Mouse (Mus musculus) cerebellum, adult 2 months (tissue): ENCODE data around the gene Foxp1. TPM values are rescaled to one million over a fixed set of nuclear protein-coding genes. Genes with fewer than 3 reads are reported as not detected.

Experiments
- DNase-seq, 2 experiments: peaks; one replicate each; pipeline ENCODE4 v3.0.0; 2021
- H3K27ac ChIP-seq: fragments of 200-500 bp; 2 replicates; pipeline ENCODE4 v1.5.1; 2012; ENCODE audit warnings: low read length, control low read depth, inconsistent platforms; ENCODE audit not compliant: insufficient read depth
- H3K27me3 ChIP-seq: fragments of 200-500 bp; 2 replicates; pipeline ENCODE4 v1.6.1; 2012; ENCODE audit warnings: inconsistent platforms, mild to moderate bottlenecking, low read length, moderate library complexity; ENCODE audit not compliant: control insufficient read depth, insufficient read depth
- H3K4me1 ChIP-seq: fragments of 200-500 bp; 2 replicates; pipeline ENCODE4 v1.6.1; 2011; ENCODE audit warnings: low read length; ENCODE audit not compliant: control insufficient read depth, insufficient read depth
- H3K4me3 ChIP-seq: fragments of 200-500 bp; replicated peaks from 2 replicates; pipeline ENCODE3; 2011; ENCODE audit warnings: mild to moderate bottlenecking, low read depth, low read length, control low read depth; ENCODE audit not compliant: insufficient read depth
- CTCF ChIP-seq: fragments of 200-500 bp; IDR thresholded peaks from 2 replicates; pipeline ENCODE4 v1.5.1; 2011; ENCODE audit warnings: low read depth, mild to moderate bottlenecking, control low read depth, low read length, moderate library complexity, borderline replicate concordance; ENCODE audit not compliant: insufficient read depth
- POLR2A ChIP-seq: fragments of 200-500 bp; IDR thresholded peaks from 2 replicates; pipeline ENCODE4 v1.6.1; 2011; ENCODE audit warnings: low read length, control low read depth, borderline replicate concordance; ENCODE audit not compliant: insufficient read depth
- WGBS: fragments of 180-500 bp; shearing (Covaris S2); methylation state at CpG from one replicate; pipeline ENCODE4 v1.1.7; 2018; 5-methylcytosine and 5-hydroxymethylcytosine counted together
- polyA plus RNA-seq: library from polyadenylated mRNA; depleted of rRNA; stranded (reverse); fragments of >200 nt; gene quantifications from 2 replicates; pipeline ENCODE4 v1.2.3, GENCODE M21; 2012

Gene Foxp1
- polyA plus RNA-seq, 1 experiment: 21.0 TPM

- no peaks in the 10 kb centered on the region for H3K27me3 ChIP-seq
- peak; percentile 52; the same call in 1 of the 2 replicates for TF ChIP-seq CTCF
- no peak for TF ChIP-seq POLR2A
- no peaks in the 10 kb centered on the region for H3K4me1 ChIP-seq
- 63% methylated on average over 8 of the region's 8 CpGs for WGBS
- H3K27ac ChIP-seq: no peak overlapping the region
- H3K4me3 ChIP-seq: no peak overlapping the region
- no peak for DNase-seq
Observed at GRCm38 (mm10) chr6:99525351-99525750, 2.8 kb upstream of the Foxp1 start.

GRCm38 (mm10) chr6:99523679-99524370, 1.3 kb upstream of the Foxp1 start:
- H3K27me3 ChIP-seq: no peaks in the 10 kb centered on the region
- WGBS: 40% methylated on average over 10 of the region's 10 CpGs
- H3K4me3 ChIP-seq: peak overlapping the region; percentile 98
- TF ChIP-seq CTCF (no peak), POLR2A (no peak)
- DNase-seq: no peak
- H3K4me1 ChIP-seq: no peaks in the 10 kb centered on the region
- H3K27ac ChIP-seq: peak overlapping the region; percentile 92; the same call in 1 of the 2 replicates

GRCm38 (mm10) chr6:99523109-99523632, 650 bp upstream of the Foxp1 start:
- peak overlapping the region; percentile 92 for H3K27ac ChIP-seq
- WGBS: under 1% methylated on average over 22 of the region's 22 CpGs
- peak overlapping the region; percentile 98 for H3K4me3 ChIP-seq
- peak; percentile 74 to 78 for DNase-seq
- no peaks in the 10 kb centered on the region for H3K4me1 ChIP-seq
- no peak for TF ChIP-seq CTCF
- no peak for TF ChIP-seq POLR2A
- no peaks in the 10 kb centered on the region for H3K27me3 ChIP-seq

GRCm38 (mm10) chr6:99521641-99522358, 721 bp downstream of the Foxp1 start:
- peak; percentile 50 to 67 for DNase-seq
- Histone ChIP-seq H3K4me3 (peak overlapping the region; percentile 98), H3K4me1 (no peaks in the 10 kb centered on the region), H3K27me3 (no peaks in the 10 kb centered on the region), H3K27ac (peak overlapping the region; percentile 56; the same call in 1 of the 2 replicates)
- TF ChIP-seq CTCF (no peak), POLR2A (no peak)
- under 1% methylated on average over 64 of the region's 64 CpGs for WGBS

DNA sequence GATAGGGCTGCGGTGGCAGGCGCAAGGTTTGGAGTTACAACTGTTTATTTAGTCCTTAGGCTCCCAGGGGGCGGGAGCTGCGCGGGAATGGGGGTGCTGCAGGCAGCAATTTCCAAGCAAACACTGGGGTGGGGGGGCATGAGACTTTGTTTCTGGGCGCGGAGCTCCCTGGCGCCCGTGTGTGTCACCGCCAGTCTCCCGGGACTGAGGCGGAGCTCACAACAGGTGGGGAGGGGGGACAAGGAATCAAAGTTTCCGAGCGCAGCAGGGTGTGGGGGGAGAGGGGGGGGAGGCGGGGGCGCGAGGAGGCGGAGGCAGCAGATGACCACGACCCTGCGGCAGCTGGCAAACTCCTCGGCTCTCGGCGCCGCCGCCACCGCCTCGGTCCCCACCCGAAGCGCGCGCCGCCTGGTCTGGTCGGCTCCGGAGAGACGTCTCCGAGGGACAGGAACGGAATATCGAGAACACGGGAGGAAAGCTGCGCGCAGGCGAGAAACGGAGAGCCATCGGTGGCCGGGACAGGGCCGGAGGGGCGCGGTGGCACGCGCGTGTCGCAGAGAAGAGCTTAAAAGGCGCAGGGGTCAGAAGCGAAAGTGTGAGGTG, 1.4 kb downstream of the Foxp1 start:
- peak overlapping the region; percentile 98 for H3K4me3 ChIP-seq
- peak; percentile 47 to 64 for DNase-seq
- no peaks in the 10 kb centered on the region for H3K27me3 ChIP-seq
- H3K4me1 ChIP-seq: no peaks in the 10 kb centered on the region
- H3K27ac ChIP-seq: 0 out of 2 replicates have a peak overlapping the region, but pooled peaks have one; percentile 9
- WGBS: under 1% methylated on average over 54 of the region's 54 CpGs
- TF ChIP-seq CTCF (no peak), POLR2A (no peak)

GRCm38 (mm10) chr6:99520676-99521037, 1.9 kb downstream of the Foxp1 start:
- WGBS: under 1% methylated on average over 27 of the region's 27 CpGs
- DNase-seq: no peak
- TF ChIP-seq POLR2A (no peak), CTCF (no peak)
- Histone ChIP-seq H3K27ac (no peak overlapping the region), H3K27me3 (no peaks in the 10 kb centered on the region), H3K4me3 (peak overlapping the region; percentile 98), H3K4me1 (no peaks in the 10 kb centered on the region)

GRCm38 (mm10) chr6:99519806-99520675, 2.5 kb downstream of the Foxp1 start:
- Histone ChIP-seq H3K4me1 (no peaks in the 10 kb centered on the region), H3K27ac (no peak overlapping the region), H3K27me3 (no peaks in the 10 kb centered on the region), H3K4me3 (peak overlapping the region; percentile 98)
- 26% methylated on average over 38 of the region's 38 CpGs for WGBS
- no peak for TF ChIP-seq POLR2A
- peak; percentile 35 to 47 for DNase-seq
